Mouse (Mus musculus): ENCODE measurements around the gene Klhl31.

The Klhl31 gene

DNA sequence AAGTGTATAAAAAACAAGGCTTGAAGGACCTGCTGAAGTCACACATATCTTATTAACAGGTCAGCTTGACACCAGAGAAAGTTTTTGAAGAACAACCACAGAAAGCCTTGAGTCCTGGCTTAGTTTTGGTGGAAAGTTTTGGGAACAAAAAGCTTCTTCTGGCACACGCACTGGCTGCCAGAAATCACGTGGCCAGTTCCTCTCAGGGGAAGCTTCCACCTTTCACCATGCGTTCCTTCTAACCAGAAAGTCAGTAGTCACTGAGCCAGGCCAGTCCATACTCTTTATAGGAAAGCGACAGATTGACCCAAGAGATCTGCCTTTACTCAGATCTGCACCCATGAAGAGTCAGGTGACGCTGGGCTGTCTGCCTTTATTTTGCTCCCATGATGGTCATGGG, 12.1 kb upstream of the Klhl31 start:
- DNase-seq = no peak

DNA sequence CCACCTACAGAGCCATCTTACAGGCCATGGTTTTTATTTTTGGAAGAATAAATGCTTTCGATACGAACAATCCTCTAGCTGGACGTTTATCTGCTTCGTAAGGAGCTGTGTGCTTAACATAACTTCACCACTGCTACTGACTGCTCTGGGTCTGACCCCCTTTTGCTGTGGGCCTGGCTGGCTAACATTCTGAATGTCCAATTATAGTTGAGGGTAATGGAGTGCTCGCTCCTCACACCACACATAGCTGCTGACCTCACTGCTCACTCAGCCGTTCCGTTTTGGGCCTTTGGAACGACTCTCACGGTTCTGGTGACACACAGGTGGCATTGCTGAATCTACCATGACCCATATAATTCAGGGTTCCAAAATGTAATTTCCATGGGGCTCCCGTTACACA, 7.6 kb upstream of the Klhl31 start:
- DNase-seq = no peak

DNA sequence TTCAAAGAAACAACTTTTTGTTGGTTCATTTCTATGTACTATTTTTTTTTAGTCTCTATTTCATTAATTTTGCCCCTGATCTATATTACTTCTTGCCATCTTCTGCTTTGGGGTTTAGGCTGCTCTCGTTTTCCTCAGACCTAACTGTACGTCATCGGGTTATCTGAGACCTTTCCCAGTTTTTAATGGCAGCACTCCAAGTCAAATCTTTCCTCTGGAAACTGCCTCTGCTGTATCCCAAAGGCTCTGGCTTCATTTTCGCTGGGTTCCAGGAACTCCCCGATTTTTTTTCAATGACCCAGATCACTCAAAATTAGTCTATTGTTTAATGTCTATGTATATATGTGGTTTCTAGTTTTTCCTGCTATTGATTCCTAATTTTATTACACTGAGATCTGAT, 6.6 kb upstream of the Klhl31 start:
- no peak for DNase-seq

DNA sequence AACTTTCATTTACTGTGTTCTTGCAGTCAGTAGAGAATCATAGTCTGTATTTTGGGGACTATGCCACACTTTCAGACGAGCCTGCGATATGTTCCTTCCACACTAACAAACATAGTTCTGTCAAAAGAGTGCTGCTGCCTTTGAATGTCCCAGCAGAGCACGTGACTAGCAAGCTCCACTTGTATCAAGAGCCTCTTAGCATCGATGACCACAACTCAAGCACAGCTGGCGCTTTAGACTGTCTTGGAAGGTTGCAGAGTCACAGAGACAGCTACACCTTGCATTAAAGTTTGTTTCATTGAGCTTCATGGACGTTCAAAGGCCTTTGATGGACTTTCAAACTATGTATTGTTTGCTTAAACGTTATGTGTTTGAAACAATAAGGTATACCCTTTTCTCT, 5.5 kb upstream of the Klhl31 start:
- no peak for DNase-seq

DNA sequence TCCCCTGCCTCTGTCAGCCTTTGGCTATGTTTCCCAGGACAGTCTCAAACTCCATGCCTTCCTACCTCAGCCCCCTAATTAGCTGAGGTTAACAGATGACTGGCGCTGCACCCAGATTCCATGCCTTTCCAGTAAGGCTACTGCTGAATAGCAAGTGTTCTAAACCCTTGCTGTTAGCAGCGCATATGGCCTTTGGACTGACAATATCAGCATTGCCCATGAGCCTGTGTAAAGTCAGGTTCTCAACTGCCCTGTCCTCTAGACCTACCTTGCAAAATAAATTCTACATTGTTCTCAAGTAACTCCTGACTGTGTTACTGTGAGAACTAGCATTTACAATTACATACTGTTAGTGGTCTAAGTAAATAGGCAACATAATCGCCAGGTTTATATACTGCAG, 3.9 kb upstream of the Klhl31 start:
- no peak for DNase-seq

DNA sequence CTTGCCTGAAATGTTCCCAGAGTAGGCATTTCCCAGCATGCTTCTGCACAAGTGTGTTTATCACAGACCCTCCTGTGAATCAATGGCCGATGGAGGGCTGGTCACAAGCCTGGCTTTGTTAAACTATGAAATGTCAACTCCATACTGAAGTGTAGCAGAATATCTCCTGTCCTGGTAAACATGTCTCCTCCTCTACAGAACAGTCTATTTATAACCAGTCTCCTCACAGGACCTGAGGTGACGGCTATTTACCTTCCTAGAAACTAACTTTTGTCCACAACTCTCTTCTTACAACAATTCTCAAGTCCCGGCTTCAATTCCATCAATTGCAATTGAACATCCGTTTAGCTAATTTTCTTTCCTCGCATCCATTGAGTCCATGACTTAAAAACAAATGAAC, 297 bp upstream of the Klhl31 start:
- DNase-seq = no peak

DNA sequence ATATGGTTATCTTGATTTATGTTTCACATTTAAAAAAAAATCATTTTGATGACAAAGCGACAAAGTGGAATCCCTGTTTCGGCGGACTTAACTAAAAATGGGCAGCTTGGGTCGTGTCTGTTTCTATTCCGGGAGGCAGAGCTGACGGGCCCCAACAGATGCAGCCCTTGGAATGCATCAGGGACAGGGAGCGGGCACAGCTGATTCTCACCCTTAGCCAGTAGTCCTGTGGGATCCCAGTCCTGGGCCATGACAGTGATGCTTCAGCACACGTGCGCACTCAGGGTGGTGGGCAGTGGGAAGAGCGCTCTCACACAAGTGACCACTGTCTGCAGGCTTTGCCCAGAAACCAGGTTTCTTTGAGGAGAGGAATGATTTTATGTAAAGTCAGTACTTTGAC, 1.1 kb downstream of the Klhl31 start:
- DNase-seq = no peak

DNA sequence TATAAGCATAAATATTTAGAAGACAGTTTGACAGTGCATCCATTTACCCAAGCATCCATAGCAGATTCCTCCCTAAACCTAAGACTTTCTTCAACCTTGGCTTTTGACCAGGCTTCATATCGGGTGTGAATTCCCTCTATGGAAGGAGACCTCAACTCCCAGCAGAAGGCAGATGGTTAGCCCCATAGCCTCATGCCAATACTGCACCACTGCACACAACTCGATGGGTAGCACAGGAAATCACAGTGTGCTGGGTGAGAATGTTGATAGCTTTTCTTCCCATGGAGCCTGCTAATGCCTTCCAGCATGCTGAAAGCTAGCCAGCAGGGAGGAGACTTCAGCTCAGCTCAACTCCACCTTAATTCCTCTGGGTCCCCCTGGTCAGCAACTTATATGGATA, 8.9 kb downstream of the Klhl31 start:
- no peak for DNase-seq

DNA sequence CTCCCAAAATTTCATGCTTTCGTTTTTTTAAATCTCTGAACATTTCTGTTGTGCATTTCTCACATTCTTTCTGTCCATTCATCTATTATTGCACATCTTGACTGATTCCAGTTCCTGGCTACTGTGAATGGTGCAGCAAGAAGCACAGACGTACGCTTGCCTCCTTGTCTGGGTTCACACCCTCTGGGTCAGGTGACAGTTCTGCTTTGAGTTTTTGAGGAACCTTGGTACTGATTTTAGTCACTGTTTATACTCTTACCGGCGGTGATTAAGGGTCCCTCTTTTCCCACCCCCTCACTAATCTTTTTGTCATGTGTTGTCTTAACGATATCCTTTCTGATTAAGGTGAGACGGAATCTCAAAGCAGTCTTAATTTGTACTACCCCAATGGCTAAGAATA, 15.5 kb downstream of the Klhl31 start:
- no peak for DNase-seq

DNA sequence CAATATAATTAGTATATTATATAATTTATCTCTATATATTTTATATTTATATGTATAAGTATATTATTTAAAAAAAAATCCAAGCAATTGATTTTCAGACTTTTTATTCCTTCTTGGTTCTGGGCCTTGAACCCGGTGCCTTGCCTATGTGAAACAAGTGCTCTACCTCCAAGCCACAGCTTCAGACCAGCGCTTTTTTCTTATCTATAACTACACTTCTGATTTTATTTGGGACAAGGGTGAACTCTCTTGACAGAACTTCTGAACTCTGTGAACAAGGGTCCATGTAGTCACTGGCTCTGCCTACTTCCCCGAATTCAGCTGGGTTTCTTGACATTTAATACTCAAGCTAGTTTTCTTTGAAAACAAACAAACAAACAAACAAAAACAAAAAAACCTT, 17.6 kb downstream of the Klhl31 start:
- no peak for DNase-seq

DNA sequence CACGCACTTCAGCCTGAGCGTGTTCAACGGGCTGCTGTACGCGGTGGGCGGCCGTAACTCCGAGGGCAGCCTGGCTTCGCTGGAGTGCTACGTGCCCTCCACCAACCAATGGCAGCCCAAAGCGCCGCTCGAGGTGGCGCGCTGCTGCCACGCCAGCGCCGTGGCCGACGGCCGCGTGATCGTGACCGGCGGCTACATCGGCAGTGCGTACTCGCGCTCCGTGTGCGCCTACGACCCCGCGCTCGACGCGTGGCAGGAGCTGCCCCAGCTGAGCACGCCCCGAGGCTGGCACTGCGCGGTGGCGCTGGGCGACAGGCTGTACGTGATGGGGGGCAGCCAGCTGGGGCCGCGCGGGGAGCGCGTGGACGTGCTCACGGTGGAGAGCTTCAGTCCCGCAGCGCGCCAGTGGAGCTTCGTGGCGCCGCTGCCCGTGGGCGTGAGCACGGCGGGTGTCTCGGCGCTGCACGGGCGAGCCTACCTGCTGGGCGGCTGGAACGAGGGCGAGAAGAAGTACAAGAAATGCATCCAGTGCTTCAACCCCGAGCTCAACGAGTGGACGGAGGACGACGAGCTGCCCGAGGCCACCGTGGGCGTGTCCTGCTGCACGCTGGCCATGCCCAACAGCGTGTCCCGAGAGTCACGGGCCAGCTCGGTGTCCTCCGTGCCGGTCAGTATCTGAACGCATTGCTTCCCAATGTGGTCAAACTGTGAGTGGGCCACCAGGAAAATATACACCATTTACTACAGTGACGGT, 19.1 kb downstream of the Klhl31 start:
- DNase-seq = peak; percentile 49

DNA sequence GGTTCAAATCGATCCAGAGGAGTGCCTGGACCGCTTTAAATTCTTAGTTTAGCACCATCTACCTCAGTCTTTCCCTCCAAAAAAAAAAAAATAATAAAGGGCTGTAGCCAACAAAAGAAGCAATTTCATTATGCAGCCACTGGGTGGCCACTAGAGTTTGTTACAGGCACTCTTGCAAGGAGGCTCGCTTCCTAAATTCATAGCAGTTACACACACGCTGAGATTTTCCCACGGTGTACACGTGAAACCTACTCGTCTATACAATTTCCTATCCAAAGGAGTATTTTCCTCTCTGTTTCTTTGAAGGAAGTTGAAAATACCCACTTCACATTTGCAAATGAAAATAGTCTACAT, 19.6 kb downstream of the Klhl31 start:
- DNase-seq = peak; percentile 63

DNA sequence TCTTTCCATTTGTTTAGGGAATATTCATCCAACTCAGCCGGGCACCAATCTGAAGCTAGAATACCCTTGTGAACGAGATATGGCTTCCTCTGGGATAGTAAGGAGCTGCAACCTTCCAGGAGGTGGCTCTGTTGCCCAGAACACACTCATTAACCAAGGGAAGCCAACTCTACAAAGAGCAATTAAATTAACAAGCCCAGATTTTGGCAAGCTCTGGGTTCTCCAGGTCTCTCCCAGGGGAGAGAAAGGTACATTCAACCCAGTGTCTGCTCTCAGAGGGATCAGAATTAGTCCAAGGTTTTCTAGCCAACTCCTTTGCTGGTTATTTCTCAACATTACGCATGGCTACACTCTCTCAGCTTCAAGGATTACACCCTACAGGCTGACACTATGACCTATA, 26.6 kb downstream of the Klhl31 start:
- DNase-seq = peak; percentile 76

DNA sequence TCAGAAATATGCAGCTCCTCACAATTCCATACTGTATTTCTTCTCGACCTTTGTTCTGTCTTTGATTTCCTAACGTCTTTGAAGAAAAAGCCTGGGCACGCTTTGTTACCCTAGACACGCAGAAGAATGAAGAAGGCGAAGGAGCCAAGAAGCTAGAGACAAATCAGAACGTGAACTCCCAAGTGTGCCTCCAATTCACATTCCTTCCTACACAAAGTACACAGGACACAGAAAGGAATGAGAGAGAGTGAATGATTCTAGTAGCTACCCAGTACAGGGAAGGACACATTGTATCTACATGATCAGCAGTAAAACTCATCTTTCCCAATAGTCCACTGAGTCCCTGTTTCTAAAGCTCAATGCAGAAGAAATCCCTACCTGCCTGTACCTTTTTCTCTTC, 33.8 kb downstream of the Klhl31 start:
- DNase-seq = no peak

DNA sequence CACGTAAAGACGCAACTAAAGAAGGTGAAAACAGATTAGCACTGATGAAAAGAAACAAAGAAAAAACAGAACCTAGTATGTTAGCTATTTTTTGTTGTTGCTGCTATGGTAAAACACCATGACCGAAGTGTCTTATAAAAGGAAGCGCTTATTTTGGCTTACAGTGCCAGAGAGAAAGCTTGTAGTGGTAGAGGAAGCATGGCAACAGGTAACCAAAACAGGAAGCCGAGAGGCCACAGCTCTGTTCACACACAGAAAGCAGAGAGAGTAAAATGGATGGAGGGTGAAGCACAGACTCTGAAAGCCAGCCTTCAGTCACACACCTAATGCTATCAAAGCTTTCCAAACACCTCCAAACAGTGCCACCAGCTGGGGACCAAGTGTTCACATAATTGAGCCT, 34.7 kb downstream of the Klhl31 start:
- DNase-seq = no peak

DNA sequence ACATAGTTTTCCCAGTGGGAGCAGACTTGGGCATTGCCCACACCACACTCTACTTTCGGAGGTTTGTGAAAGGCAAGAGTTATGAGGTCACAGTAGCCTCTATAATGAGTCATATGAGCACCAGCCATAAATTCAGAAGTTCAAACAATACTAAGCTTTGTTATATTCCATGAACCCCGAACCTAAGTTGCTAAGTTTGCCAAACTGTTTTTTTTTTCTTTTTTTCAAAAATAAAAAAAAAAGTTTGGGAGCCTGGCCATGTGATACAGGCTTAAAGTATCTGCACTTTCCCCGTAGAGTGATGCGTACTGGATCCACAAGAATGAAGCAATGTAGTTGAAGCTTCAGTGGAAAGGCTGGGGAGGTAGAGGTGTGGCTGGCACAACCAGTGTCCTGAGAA, 36.9 kb downstream of the Klhl31 start:
- no peak for DNase-seq

DNA sequence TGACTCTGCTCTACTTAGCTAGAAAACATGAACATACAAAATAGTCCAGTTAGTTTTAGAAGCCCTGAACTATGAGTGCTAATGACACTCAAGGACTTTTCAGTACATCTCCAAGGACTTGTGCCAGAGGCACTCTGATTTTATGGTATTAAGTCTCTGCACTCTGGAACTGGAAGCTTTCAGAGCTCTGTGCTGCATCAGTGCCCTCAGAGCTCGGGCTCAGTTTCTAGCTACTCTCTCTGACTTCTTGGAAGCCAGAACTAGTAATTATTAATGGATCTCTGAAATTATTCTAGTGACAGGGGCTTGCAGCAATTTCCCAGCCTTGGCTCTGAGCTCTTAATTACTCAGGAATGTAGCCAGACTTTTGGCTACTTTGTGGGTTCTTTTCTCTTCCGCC, 37.7 kb downstream of the Klhl31 start:
- peak; percentile 63 for DNase-seq

DNA sequence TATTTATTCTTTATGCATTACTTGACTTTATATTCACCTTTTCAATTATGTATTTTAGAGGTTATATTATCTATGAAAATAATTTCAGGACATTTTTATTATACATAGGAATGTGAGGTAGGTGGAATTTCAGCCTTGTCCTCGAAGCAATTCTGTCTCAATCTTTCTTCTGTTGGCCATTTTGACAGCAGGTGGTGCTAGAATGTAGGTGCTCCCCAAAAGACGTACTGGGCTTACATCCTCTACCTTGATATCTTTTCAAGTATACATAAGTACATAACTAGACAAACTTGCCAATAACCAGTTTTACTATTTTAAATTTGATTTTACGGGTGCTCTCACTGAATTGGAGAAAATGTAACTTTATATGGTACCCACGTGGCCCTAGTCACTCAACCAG, 48.6 kb downstream of the Klhl31 start:
- DNase-seq = peak; percentile 39

DNA sequence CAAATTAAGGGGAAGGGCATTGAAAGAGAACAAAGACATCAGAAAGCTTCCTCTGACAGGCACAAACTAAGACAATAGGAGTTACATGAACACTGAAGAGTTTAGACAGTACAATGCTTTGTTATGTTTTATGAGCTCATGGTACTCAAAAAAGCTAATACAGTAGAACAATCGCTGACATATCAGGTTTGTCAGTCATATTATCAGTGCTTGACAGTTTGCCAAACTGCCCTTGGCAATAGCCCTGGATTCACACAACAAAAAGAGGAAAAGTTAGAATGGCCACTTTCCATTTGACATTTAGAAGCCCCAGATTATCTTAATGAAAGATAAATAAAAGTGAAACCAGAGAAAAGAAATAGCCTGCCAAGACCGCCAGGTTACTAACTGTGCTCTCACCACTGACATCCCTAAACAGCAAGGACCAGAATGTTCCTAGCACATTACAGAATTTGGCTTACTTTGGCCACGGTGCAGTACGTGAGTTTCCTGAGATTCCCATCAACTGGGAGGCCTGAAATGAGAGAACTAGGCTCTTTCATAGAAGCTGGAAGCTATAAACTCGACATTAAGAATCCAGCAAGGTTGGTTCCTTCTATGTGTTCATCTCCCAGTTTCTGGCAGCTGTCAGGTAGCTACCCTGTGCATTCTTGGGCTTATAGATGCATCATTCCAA, 49.7 kb downstream of the Klhl31 start:
- no peak for DNase-seq

DNA sequence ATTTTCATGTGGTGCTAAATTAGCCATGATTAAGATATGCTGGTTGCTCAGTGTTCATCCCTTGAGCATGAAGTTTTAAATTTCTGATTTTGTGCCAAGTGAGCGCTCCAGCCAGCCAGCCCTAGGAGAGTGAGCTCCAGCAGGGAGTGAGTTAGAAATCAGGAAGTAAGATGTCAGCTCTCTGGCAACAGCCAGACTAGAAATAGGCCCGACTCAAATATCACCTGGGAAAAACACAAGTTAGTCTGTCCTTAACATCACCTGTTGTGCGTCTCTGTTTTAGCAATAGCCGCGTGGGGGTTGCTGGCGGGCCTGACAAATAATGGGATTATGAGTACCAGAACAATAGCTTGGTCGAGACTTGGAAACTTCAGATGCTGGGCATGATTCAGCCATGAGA, 56.4 kb downstream of the Klhl31 start:
- no peak for DNase-seq

DNA sequence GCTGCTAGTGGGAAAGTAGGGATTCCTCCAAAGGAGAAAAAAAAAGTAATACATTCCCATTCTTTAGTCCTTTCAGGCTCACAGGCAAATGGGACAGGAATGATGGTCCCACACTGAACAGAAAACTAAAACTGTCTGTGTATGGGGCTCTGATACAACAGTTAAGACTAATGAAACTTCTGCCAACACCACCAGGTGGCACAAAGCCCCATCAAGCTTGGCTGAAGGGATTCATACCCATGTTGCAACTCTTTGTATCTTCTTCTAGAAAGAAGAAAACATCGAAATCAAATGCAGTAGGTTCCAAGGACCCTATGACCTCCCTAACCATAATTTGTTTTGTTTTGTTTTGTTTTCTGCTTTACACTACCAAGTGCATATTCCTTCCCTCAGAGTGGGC, 57.1 kb downstream of the Klhl31 start:
- DNase-seq = peak; percentile 56

DNA sequence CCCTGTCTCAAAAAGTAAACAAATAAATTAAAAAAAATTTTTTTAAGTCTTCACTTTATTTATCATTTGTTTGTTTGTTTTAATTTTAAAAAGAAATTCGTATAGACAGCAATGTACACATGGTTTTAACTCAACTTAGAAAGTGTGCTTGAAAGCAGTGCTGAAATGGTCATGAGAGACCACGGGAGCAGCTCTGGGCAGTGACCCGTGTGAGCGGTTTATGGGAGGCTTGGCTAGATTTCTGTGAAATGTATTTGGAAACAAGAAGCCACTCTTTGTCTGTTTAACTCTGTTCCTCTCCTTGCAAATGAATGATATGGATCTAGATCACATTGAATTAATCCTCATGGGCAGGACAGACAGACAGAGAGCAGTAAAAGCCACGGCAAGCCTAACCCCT, 59.3 kb downstream of the Klhl31 start:
- DNase-seq = peak; percentile 33

DNA sequence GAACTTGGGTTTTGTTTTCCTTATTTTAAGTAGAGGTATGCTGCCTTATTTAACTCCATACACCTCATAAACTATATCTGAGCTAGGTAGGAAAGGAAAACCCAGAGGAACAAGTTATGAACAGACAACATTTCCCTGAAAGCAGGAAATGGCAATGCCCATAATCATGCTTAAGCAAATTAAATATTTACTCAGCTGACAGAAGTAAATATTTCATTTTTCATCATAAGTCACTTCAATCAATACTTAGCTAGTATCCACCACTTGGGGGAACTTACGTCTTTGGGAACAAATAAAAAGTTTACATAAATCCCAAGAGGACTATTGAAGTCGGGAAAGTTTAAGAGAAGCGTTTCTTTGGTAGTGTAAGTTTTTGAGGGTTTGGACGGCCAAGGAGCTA, 67.2 kb downstream of the Klhl31 start:
- no peak for DNase-seq

DNA sequence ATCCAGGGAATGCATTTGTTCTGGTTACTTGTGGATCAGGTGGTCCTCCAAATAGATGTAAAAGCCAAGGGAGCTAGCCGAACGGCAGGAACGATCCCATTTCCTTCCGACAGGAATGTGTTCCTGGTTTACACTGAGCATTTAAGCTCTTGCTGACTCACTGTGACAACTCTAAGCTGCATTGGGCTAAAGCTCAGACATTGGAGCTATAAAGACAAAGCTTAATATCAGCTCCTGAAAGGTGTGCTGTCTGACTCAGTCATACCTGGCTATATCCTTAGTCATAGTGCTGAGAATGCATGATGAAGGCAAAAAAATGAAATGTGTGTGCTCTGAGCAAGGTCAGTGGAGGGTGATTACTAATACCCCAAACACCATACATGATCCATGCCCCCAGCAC, 67.8 kb downstream of the Klhl31 start:
- DNase-seq = no peak

DNA sequence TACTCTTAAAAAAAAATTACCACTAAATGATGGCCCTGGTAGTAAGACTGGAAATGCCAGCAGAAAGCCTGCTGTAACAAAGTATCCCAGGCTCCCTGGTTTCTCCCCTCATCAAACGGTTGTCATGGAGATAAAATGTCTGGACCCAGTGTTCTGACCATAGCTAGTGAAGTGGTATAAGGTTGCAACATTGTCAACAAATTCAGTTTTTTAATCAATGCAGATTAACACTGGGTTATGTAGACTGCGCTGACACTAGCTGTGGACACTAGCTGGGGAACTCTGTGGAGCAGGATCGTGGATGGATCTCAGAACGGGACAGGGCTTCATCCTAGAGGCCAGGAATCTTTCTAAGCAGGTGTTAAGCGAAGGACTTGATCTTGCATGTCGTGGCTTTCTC, 70.2 kb downstream of the Klhl31 start:
- no peak for DNase-seq
